Mouse (Mus musculus) intestine, embryonic 16.5 days (tissue): ENCODE results near the gene E2f3. TPM values are rescaled to one million over a fixed set of nuclear protein-coding genes. Genes with fewer than 3 reads are reported as not detected.

Source experiments
- ATAC-seq: fragments of 200-750 bp; cut with Nextera tagmentation; 2 replicates; pipeline ENCODE4 v1.8.0; 2017; ENCODE audit warnings: moderate TSS enrichment, moderate library complexity
- H3K27ac ChIP-seq: fragments of 300-500 bp; sonication (generic); 2 replicates; pipeline ENCODE4 v1.5.1; 2014; ENCODE audit warnings: mild to moderate bottlenecking, low read length
- H3K27me3 ChIP-seq: fragments of 300-500 bp; sonication (generic); replicated peaks from 2 replicates; pipeline ENCODE4 v1.6.1; 2014; ENCODE audit warnings: low read length, control low read depth, mixed read lengths; ENCODE audit not compliant: control insufficient read depth, insufficient read depth
- H3K36me3 ChIP-seq: fragments of 300-500 bp; sonication (generic); 2 replicates; pipeline ENCODE4 v1.6.1; 2014; ENCODE audit warnings: low read length, control low read depth; ENCODE audit not compliant: control insufficient read depth, insufficient read depth
- H3K4me1 ChIP-seq: fragments of 300-500 bp; sonication (generic); 2 replicates; pipeline ENCODE4 v1.6.1; 2014; ENCODE audit warnings: low read length, control low read depth, mixed read lengths; ENCODE audit not compliant: control insufficient read depth, insufficient read depth
- H3K4me2 ChIP-seq: fragments of 300-500 bp; sonication (generic); 2 replicates; pipeline ENCODE4 v1.6.1; 2014; ENCODE audit warnings: low read depth, low read length, control low read depth
- H3K4me3 ChIP-seq: fragments of 300-500 bp; sonication (generic); 2 replicates; pipeline ENCODE4 v1.5.1; 2014; ENCODE audit warnings: mild to moderate bottlenecking, low read length
- H3K9ac ChIP-seq: fragments of 300-500 bp; sonication (generic); 2 replicates; pipeline ENCODE4 v1.6.1; 2014; ENCODE audit warnings: low read depth, low read length
- H3K9me3 ChIP-seq: fragments of 300-500 bp; sonication (generic); 2 replicates; pipeline ENCODE4 v1.6.1; 2016; ENCODE audit warnings: low read length, control low read depth; ENCODE audit not compliant: control insufficient read depth
- WGBS: fragments of 180-500 bp; shearing (Covaris S2); extraction: QIAGEN DNeasy Blood & Tissue Kit; methylation state at CpG from one replicate; pipeline ENCODE4 v1.1.7; 2014; 5-methylcytosine and 5-hydroxymethylcytosine counted together
- polyA plus RNA-seq: library from polyadenylated mRNA; unstranded; fragments of >200 nt; fragmentation: Nextera tagmentation; extraction: Ambion mirVana; gene quantifications from 2 replicates; pipeline ENCODE4 v1.2.1, GENCODE M21; 2015

Gene E2f3
- polyA plus RNA-seq, 1 experiment from 2014 or later, result 6.7 TPM

DNA sequence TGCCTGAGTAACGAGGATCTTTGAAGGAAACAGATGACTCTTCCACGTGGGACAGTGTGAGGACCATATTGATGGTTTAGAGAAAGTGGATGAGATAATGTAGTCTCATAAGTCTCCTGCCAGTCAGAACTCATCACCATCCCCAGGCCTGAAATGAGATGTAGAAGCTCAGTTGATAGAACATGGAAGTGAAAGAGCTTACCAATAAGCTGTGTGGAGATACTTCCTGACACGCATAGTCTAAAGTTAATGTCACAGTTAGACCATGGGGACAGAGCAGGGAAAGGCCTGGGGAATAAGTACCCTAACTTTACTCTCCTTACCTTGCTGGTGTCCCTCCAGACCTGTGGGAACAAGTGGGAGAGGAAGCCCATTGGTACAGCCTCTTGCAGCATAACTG, 22.9 kb upstream of the E2f3 start:
- Histone ChIP-seq H3K27ac (no peak overlapping the region), H3K9me3 (no peaks in the 10 kb centered on the region), H3K36me3 (no peaks in the 10 kb centered on the region), H3K9ac (no peak overlapping the region), H3K4me3 (no peak overlapping the region), H3K27me3 (no peaks in the 10 kb centered on the region), H3K4me2 (no peak overlapping the region), H3K4me1 (no peaks in the 10 kb centered on the region)
- ATAC-seq, result no peak
- 80% methylated on average over 3 of the region's 3 CpGs for WGBS

DNA sequence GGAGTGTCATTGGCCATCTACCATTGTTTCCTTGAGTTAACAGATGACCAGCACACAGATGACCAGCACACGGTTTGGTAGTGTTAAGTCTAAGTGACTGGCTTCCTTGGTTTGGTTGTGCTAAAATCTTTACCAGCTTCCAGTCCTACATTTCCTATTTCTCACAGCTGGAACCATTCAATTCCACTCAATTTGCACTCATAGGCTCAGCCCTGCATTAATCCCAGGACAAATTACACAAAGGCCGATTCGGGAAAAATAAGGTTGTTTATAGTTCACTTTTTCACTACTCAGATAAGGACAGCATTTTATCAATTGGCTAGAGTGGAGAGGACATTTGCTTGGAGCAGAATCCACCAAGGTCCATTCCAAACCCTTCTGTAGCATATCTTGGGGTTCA, 19.6 kb upstream of the E2f3 start:
- Histone ChIP-seq H3K27ac (no peak overlapping the region), H3K27me3 (no peaks in the 10 kb centered on the region), H3K9ac (no peak overlapping the region), H3K4me3 (no peak overlapping the region), H3K4me1 (no peaks in the 10 kb centered on the region), H3K36me3 (no peaks in the 10 kb centered on the region), H3K9me3 (no peaks in the 10 kb centered on the region), H3K4me2 (no peak overlapping the region)
- WGBS, result 81% methylated on average over 3 of the region's 3 CpGs
- no peak for ATAC-seq

DNA sequence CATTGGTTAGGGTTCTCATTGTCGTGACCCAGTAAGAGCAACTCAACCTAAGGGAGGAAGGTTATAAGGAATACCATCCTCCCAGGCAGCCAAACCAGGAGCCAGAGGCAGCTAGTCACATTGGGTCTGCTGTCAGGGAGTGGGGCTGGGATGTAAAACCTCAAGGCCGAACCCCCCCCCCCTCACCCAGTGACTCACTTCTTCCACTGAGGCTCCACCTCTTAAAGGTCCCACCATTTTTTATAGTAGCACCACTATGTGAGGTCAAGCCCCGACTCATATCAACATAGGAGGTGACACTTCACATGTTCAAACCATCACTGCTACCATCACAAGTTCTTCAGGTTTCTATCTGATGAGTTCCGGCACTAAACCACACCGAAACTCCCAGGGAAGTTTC, 19.0 kb upstream of the E2f3 start:
- H3K27me3 ChIP-seq, result no peaks in the 10 kb centered on the region
- H3K4me2 ChIP-seq, result no peak overlapping the region
- WGBS, result 90% methylated on average over 5 of the region's 5 CpGs
- no peak overlapping the region for H3K9ac ChIP-seq
- ATAC-seq, result no peak
- H3K27ac ChIP-seq, result no peak overlapping the region
- H3K9me3 ChIP-seq, result no peaks in the 10 kb centered on the region
- no peaks in the 10 kb centered on the region for H3K4me1 ChIP-seq
- H3K36me3 ChIP-seq, result no peaks in the 10 kb centered on the region
- H3K4me3 ChIP-seq, result no peak overlapping the region

DNA sequence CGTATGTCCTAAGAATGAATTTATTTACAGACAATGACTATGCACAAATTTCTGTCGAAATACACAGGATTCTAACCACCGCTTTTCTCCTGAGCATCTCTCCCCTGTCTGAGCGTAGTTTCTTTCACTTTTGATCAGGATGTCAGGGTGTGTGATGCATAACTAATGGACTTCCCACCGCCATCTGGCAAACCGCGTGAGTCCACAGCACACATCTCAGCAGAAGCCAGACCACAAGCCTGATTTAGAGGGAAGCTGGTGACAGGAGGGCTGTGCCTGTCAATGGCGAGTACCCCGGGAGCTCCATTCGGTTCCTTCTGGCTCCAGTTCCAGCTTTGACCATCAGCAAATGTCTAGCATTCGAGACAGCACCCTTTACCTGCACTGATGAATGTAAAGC, 17.3 kb upstream of the E2f3 start:
- H3K27me3 ChIP-seq, result no peaks in the 10 kb centered on the region
- 70% methylated on average over 11 of the region's 11 CpGs for WGBS
- H3K4me1 ChIP-seq, result no peaks in the 10 kb centered on the region
- H3K9ac ChIP-seq, result no peak overlapping the region
- no peak for ATAC-seq
- H3K4me2 ChIP-seq, result no peak overlapping the region
- no peaks in the 10 kb centered on the region for H3K9me3 ChIP-seq
- no peaks in the 10 kb centered on the region for H3K36me3 ChIP-seq
- H3K4me3 ChIP-seq, result no peak overlapping the region
- H3K27ac ChIP-seq, result no peak overlapping the region

DNA sequence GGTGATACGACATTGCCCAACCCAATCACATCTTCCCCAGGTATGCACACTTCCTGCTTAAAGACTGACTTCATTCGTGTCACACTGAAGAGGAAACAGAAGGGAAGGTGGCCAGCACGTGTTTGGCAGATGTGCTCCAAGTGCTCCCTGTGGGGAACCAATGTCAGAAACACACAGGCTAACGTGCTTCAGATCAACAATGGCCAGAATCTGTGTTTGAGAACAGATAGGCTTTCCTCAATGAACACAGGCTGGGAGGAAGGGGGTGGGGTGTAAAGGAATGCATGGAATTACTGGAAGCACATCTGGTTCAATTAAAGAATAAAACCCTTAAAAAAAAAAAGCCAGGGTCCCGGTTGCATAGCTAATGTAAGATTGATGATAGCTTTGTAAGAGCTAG, 15.2 kb upstream of the E2f3 start:
- 41% methylated on average over 5 of the region's 5 CpGs for WGBS
- no peak for ATAC-seq
- no peak overlapping the region for H3K27ac ChIP-seq

DNA sequence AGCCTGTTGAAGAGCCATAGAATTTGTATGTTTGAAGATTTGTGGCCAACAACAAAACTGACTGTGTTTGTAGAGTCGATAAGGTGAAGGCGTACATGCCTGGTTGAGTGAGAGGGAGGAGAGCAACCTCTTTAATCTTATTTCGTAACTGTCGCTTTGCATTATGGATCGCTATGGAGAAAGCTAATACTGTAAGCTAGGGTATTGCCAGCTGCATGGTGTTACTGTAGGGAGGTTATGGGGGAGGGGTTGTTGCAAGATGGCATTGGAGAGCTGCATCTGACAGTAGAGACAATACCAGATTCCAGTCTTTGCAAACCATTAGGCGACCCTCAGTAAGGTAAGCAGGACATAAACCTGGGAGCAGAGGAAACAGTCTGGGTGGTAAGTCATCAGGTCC, 2.1 kb upstream of the E2f3 start:
- 86% methylated on average over 6 of the region's 6 CpGs for WGBS
- no peak for ATAC-seq
- no peaks in the 10 kb centered on the region for H3K9me3 ChIP-seq
- H3K4me3 ChIP-seq, result no peak overlapping the region
- H3K27ac ChIP-seq, result no peak overlapping the region
- H3K4me2 ChIP-seq, result no peak overlapping the region
- no peaks in the 10 kb centered on the region for H3K36me3 ChIP-seq
- H3K9ac ChIP-seq, result no peak overlapping the region
- no peaks in the 10 kb centered on the region for H3K27me3 ChIP-seq
- H3K4me1 ChIP-seq, result peaks cover 4% of the 10 kb centered on the region

More for the DNA sequence above, 15.2 kb upstream of the E2f3 start:
- Histone ChIP-seq H3K4me1 (no peaks in the 10 kb centered on the region), H3K9me3 (no peaks in the 10 kb centered on the region), H3K4me2 (no peak overlapping the region), H3K27me3 (no peaks in the 10 kb centered on the region), H3K9ac (no peak overlapping the region), H3K4me3 (no peak overlapping the region), H3K36me3 (no peaks in the 10 kb centered on the region)

DNA sequence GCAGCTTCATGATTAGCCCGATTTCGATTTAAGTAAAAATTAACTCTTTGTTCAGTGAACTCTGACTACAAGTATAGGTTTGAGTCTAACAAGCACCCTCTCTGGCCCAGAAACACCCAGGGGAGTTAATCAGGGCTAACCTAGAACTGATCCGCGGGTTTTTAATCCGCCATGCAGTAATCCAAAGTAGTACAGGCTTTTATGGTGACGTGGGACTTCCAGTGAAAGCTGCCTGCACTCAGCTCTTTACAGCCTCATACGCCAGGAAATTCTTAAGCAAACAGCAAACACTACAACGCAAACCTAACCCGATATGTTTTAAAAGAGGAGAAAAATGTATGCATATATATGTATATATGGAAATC, 875 bp upstream of the E2f3 start:
- Histone ChIP-seq H3K27me3 (no peaks in the 10 kb centered on the region), H3K9ac (peak overlapping the region; percentile 53), H3K9me3 (no peaks in the 10 kb centered on the region), H3K4me2 (peak overlapping the region; percentile 63), H3K4me1 (peaks cover 6% of the 10 kb centered on the region), H3K4me3 (peak overlapping the region; percentile 52), H3K36me3 (no peaks in the 10 kb centered on the region), H3K27ac (peak overlapping the region; percentile 88)
- ATAC-seq, result no peak
- WGBS, result 8% methylated on average over 9 of the region's 9 CpGs

DNA sequence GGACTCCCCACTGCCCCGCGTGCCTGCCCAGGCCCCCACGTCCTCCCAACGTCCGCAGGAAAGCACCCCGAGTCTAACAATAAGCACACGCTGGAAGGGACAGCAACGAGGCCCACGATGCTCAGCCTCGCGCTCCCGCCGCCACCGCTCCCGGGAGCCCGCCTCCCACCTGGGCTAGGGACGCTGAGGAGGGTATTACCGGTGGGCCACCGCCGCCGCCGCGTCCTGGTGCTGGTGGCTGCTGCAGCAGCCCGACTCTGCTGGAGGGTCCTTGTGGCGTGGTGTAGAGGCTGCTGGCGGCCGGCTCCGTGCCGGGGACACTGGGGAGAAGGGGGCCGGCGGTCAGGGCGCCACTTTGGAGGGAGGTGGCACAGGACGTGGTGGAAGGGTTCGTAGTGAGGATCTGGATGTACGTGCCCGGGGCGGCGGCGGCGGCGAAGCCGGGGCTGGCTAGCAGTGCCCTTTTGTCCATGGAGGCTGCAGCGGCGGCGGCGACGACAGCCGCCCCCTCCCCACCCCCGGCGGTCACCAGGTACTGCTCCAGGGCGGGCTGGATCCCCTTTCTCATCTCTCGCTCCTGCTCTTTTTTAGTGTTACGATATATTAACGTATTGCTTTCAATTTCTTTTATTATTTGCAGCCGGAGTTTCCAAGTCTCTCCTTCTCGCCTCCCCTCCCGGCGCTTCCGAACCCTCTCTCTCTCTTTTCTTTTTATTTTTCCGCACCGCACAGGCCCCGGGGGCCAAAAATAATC, 585 bp downstream of the E2f3 start:
- H3K4me3 ChIP-seq, result peak overlapping the region; percentile 96
- under 1% methylated on average over 56 of the region's 62 CpGs for WGBS
- H3K9ac ChIP-seq, result peak overlapping the region; percentile 100
- peak overlapping the region; percentile 97 for H3K27ac ChIP-seq
- peaks cover 6% of the 10 kb centered on the region for H3K4me1 ChIP-seq
- no peak for ATAC-seq
- peak overlapping the region; percentile 89 for H3K4me2 ChIP-seq
- no peaks in the 10 kb centered on the region for H3K27me3 ChIP-seq
- no peaks in the 10 kb centered on the region for H3K9me3 ChIP-seq
- no peaks in the 10 kb centered on the region for H3K36me3 ChIP-seq

DNA sequence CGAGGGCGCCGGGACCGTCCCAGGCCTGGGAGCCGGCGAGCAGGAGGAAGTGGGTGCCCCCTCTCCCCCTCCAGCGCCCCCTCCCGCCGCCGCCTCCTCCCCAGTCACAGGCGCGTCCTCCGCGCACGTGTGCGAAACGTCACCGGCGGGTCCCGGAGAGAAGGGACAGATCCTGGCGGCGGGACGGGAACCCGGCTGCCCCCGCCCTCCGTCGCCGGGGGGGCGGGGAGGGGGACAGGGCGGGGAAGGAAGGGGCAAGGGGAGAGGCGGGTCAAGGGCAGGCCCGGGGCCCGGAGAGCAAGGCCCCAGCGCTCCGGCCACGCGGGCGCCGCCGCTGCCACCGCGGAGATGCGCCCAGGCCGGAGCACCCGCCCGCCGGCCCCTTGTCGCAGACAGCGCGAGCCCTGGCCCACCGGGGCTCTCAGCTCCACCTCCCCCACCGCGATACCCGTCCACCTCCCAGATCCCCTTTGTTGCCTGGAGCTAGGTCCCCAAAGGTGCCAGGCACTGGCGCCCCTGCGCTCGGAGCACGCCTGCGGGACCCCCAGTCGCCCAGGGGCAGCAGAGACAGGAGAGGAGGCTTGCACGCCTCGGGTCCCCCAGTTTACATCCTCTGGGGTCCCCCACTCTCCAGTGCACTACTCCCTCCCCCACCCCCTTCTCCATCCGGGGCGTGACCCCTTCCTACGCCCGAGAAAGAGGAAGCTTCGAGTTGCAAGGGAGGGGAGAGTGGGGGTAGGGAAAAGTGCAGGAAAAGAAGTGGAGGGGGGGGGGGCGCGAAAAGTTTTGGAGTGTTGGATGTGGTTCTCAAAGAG, 1.4 kb downstream of the E2f3 start:
- Histone ChIP-seq H3K36me3 (no peaks in the 10 kb centered on the region), H3K9ac (peak overlapping the region; percentile 100), H3K27ac (peak overlapping the region; percentile 97), H3K9me3 (no peaks in the 10 kb centered on the region), H3K4me3 (peak overlapping the region; percentile 96), H3K27me3 (no peaks in the 10 kb centered on the region), H3K4me1 (peaks cover 6% of the 10 kb centered on the region), H3K4me2 (peak overlapping the region; percentile 89)
- under 1% methylated on average over 36 of the region's 69 CpGs for WGBS
- ATAC-seq, result peak; percentile 28
